Mouse (Mus musculus) limb, embryonic 11.5 days (tissue): ENCODE results near the gene Aldh2. TPM values are rescaled to one million over a fixed set of nuclear protein-coding genes. Genes with fewer than 3 reads are reported as not detected.

Experiments used
- ATAC-seq: fragments of 200-750 bp; cut with Nextera tagmentation; 2 replicates; pipeline ENCODE4 v1.8.0; 2017; ENCODE audit warnings: low read depth; ENCODE audit not compliant: insufficient number of reproducible peaks, low FRiP score, low TSS enrichment
- DNase-seq: peaks from one replicate; pipeline ENCODE4 v3.0.0-alpha.2; 2015; ENCODE audit warnings: low spot score
- H3K27ac ChIP-seq: fragments of 300-500 bp; sonication (generic); replicated peaks from 2 replicates; pipeline ENCODE4 v1.5.1; 2014; ENCODE audit warnings: low read depth, mild to moderate bottlenecking, low read length
- H3K27me3 ChIP-seq: fragments of 300-500 bp; sonication (generic); 2 replicates; pipeline ENCODE4 v1.6.1; 2014; ENCODE audit warnings: mild to moderate bottlenecking, low read length, mixed read lengths; ENCODE audit not compliant: control insufficient read depth, insufficient read depth
- H3K36me3 ChIP-seq: fragments of 300-500 bp; sonication (generic); 2 replicates; pipeline ENCODE4 v1.6.1; 2014; ENCODE audit warnings: mild to moderate bottlenecking, low read length, moderate library complexity, mixed read lengths; ENCODE audit not compliant: control insufficient read depth, insufficient read depth
- H3K4me1 ChIP-seq: fragments of 300-500 bp; sonication (generic); 2 replicates; pipeline ENCODE4 v1.6.1; 2014; ENCODE audit warnings: low read length, mixed read lengths; ENCODE audit not compliant: control insufficient read depth, insufficient read depth
- H3K4me2 ChIP-seq: fragments of 300-500 bp; sonication (generic); 2 replicates; pipeline ENCODE4 v1.6.1; 2014; ENCODE audit warnings: low read depth, mild to moderate bottlenecking, moderate library complexity; ENCODE audit not compliant: severe bottlenecking
- H3K4me3 ChIP-seq: fragments of 300-500 bp; sonication (generic); 2 replicates; pipeline ENCODE4 v1.5.1; 2014; ENCODE audit warnings: low read depth, low read length
- H3K9ac ChIP-seq: fragments of 300-500 bp; sonication (generic); 2 replicates; pipeline ENCODE4 v1.6.1; 2014; ENCODE audit warnings: mild to moderate bottlenecking, low read length
- H3K9me3 ChIP-seq: fragments of 300-500 bp; sonication (generic); 2 replicates; pipeline ENCODE4 v1.6.1; 2016; ENCODE audit warnings: low read length; ENCODE audit not compliant: control insufficient read depth
- WGBS: fragments of 180-500 bp; shearing (Covaris S2); extraction: QIAGEN DNeasy Blood & Tissue Kit; methylation state at CpG from one replicate; pipeline ENCODE4 v1.1.7; 2014; 5-methylcytosine and 5-hydroxymethylcytosine counted together
- polyA plus RNA-seq: library from polyadenylated mRNA; unstranded; fragments of >200 nt; fragmentation: Nextera tagmentation; extraction: Ambion mirVana; gene quantifications from 2 replicates; pipeline ENCODE4 v1.2.1, GENCODE M21; 2014

The Aldh2 gene
- polyA plus RNA-seq, 1 experiment from 2014 or later, result 80.1 TPM

GRCm38 (mm10) chr5:121598871-121599610 is 5.4 kb upstream of the Aldh2 start:
- Histone ChIP-seq H3K4me3 (no peak overlapping the region), H3K27me3 (no peaks in the 10 kb centered on the region), H3K9ac (no peak overlapping the region), H3K36me3 (no peaks in the 10 kb centered on the region), H3K4me1 (peaks cover 2% of the 10 kb centered on the region; the same call in 1 of the 2 replicates), H3K9me3 (no peaks in the 10 kb centered on the region), H3K4me2 (no peak overlapping the region), H3K27ac (no peak overlapping the region)
- 73% methylated on average over 13 of the region's 13 CpGs for WGBS
- no peak for ATAC-seq
- DNase-seq, result no peak

DNA sequence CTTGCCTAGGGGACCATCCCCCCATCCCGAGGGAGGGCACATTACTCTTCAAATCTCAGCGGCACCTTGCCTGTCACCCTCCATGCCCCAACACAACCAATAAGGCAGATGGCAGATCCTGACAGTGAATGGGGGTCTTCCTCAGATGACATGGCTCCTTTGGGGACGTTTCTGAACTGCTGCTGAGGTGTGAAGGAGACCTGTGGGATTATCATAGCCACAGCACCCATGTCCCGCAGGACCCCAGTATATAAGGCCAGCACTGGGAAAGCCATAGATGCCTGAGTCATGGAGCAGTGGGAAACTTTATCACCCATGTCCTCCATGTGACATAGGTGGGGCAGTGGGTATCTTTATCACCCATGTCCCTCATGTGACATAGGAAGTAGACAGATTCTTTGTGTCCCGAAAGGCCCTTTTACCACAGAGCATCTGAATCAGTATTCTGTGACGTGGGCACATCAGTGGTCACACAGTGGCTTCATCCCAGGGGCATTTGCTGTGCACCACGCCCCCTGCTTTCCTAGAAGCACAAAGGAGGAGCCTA is 4.4 kb upstream of the Aldh2 start:
- no peak overlapping the region for H3K9ac ChIP-seq
- DNase-seq, result no peak
- no peak overlapping the region for H3K4me3 ChIP-seq
- no peak overlapping the region for H3K27ac ChIP-seq
- H3K36me3 ChIP-seq, result no peaks in the 10 kb centered on the region
- WGBS, result 78% methylated on average over 7 of the region's 7 CpGs
- no peaks in the 10 kb centered on the region for H3K9me3 ChIP-seq
- peaks cover 4% of the 10 kb centered on the region; the same call in 1 of the 2 replicates for H3K4me1 ChIP-seq
- no peak overlapping the region for H3K4me2 ChIP-seq
- H3K27me3 ChIP-seq, result no peaks in the 10 kb centered on the region
- ATAC-seq, result no peak

GRCm38 (mm10) chr5:121597332-121597731 is 3.7 kb upstream of the Aldh2 start:
- H3K4me2 ChIP-seq, result no peak overlapping the region
- H3K4me1 ChIP-seq, result peaks cover 8% of the 10 kb centered on the region
- no peak overlapping the region for H3K4me3 ChIP-seq
- 70% methylated on average over 4 of the region's 4 CpGs for WGBS
- no peak for ATAC-seq
- no peak overlapping the region for H3K9ac ChIP-seq
- no peaks in the 10 kb centered on the region for H3K9me3 ChIP-seq
- no peak overlapping the region for H3K27ac ChIP-seq
- no peaks in the 10 kb centered on the region for H3K27me3 ChIP-seq
- H3K36me3 ChIP-seq, result no peaks in the 10 kb centered on the region
- no peak for DNase-seq

GRCm38 (mm10) chr5:121596226-121596625 is 2.6 kb upstream of the Aldh2 start:
- Histone ChIP-seq H3K36me3 (no peaks in the 10 kb centered on the region), H3K4me1 (peaks cover 10% of the 10 kb centered on the region), H3K4me2 (no peak overlapping the region), H3K27ac (no peak overlapping the region), H3K4me3 (no peak overlapping the region), H3K9me3 (no peaks in the 10 kb centered on the region), H3K9ac (no peak overlapping the region), H3K27me3 (no peaks in the 10 kb centered on the region)
- no peak for ATAC-seq
- WGBS, result 76% methylated on average over 6 of the region's 6 CpGs
- DNase-seq, result no peak

DNA sequence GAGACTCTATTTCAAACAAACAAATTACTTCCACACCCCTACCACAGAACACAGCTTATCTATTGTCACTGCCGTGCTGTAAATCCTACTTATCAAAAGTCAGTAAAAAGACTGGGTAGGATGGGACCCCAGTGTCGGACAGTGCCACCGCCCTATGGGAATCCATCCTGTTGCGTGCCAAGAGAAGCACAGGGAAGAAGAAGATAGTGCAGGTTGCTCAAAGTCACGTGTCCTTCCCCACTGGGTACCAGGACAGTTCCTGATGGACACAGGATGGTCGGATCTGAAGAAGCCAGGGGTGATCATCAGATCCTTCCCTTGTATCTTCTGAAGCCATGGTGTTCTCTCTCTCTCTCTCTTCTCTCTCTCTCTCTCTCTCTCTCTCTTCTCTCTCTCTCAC is 2.1 kb upstream of the Aldh2 start:
- H3K4me2 ChIP-seq, result no peak overlapping the region
- no peak overlapping the region for H3K27ac ChIP-seq
- no peaks in the 10 kb centered on the region for H3K27me3 ChIP-seq
- no peaks in the 10 kb centered on the region for H3K36me3 ChIP-seq
- H3K9me3 ChIP-seq, result no peaks in the 10 kb centered on the region
- no peak overlapping the region for H3K4me3 ChIP-seq
- H3K4me1 ChIP-seq, result peaks cover 10% of the 10 kb centered on the region
- no peak overlapping the region for H3K9ac ChIP-seq
- 87% methylated on average over 6 of the region's 6 CpGs for WGBS
- DNase-seq (no peak), ATAC-seq (no peak)

DNA sequence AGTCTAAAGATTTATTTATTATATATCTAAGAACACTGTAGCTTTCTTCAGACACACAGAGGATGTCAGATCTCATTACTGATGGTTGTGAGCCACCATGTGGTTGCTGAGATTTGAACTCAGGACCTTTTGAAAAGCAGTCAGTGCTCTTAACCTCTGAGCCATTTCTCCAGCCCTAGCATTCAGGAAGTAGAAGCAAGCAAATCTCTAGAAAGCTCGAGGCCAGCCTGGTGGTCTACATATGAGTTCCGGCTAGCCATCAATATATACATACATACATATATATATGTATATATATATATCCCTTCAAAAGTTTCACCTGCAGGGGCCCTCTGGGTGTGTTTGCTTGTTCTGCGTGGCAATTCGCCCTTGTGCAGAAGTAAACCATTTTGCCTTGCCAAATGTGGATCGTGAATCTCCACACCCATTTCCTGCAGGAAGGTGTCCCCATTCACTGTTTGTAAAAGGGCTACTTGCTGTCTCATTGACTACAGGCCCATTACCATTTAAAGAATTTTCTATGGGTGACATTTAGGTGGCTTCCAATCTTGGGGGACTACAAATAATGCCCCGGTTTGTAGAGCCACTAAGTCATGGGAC is 1.2 kb upstream of the Aldh2 start:
- H3K9ac ChIP-seq, result no peak overlapping the region
- 89% methylated on average over 6 of the region's 6 CpGs for WGBS
- DNase-seq (no peak), ATAC-seq (no peak)
- peaks cover 10% of the 10 kb centered on the region for H3K4me1 ChIP-seq
- H3K27ac ChIP-seq, result no peak overlapping the region
- no peaks in the 10 kb centered on the region for H3K36me3 ChIP-seq
- H3K9me3 ChIP-seq, result no peaks in the 10 kb centered on the region
- no peaks in the 10 kb centered on the region for H3K27me3 ChIP-seq
- no peak overlapping the region for H3K4me3 ChIP-seq
- no peak overlapping the region for H3K4me2 ChIP-seq

DNA sequence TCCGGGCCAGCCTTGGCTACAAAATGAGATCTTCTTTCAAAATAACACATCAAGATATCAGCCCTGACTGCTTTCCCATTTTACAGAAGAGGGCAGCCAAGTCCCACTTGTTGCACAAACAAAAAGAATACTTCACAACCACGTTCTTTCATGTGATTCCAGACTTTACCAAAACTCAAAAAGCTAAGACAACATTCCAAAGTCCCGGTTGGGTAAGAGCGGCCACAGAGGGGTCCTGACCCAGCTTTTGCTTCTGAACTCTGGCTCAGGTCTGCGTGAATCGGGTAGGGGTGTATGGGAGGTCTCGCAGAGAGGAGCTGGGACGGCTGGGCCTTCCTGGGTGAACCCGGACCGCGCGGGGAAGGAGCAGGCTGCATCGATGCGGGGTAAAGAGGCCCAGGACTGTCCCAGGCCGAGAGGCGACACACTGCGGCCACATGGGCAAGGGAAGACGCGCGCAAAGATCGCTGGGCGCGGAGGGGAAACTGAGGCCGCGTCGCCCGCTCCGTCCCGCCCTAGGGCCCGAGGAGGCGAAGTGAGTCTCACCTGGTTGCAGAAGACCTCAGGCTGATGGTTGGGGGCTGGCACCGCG is 712 bp downstream of the Aldh2 start:
- ATAC-seq, result peak; percentile 18; the same call in 1 of the 2 replicates
- Histone ChIP-seq H3K4me2 (peak overlapping the region; percentile 89), H3K9me3 (no peaks in the 10 kb centered on the region), H3K4me3 (peak overlapping the region; percentile 65), H3K36me3 (no peaks in the 10 kb centered on the region), H3K9ac (peak overlapping the region; percentile 67), H3K27ac (peak overlapping the region; percentile 57), H3K27me3 (no peaks in the 10 kb centered on the region), H3K4me1 (peaks cover 10% of the 10 kb centered on the region)
- WGBS, result 4% methylated on average over 33 of the region's 33 CpGs
- peak; percentile 22 for DNase-seq

GRCm38 (mm10) chr5:121592064-121592815 is 1.4 kb downstream of the Aldh2 start:
- Histone ChIP-seq H3K9ac (peak overlapping the region; percentile 67), H3K27me3 (no peaks in the 10 kb centered on the region), H3K4me3 (peak overlapping the region; percentile 65; the same call in 1 of the 2 replicates), H3K36me3 (no peaks in the 10 kb centered on the region), H3K27ac (no peak overlapping the region), H3K9me3 (no peaks in the 10 kb centered on the region), H3K4me2 (peak overlapping the region; percentile 89; the same call in 1 of the 2 replicates), H3K4me1 (peaks cover 10% of the 10 kb centered on the region)
- ATAC-seq, result no peak
- no peak for DNase-seq
- 63% methylated on average over 11 of the region's 11 CpGs for WGBS
